Mouse (Mus musculus): ENCODE measurements around the gene Tarbp1. TPM values are rescaled to one million over a fixed set of nuclear protein-coding genes. Genes with fewer than 3 reads are reported as not detected.
"Not testable (repeated sequence)": the region's sequence is repeated elsewhere in the genome, so short reads cannot be mapped to it uniquely, and the experiment has no call there.

Tarbp1 gene
- polyA plus RNA-seq, 1 experiment from 2014 or later = 1.8 TPM

DNA sequence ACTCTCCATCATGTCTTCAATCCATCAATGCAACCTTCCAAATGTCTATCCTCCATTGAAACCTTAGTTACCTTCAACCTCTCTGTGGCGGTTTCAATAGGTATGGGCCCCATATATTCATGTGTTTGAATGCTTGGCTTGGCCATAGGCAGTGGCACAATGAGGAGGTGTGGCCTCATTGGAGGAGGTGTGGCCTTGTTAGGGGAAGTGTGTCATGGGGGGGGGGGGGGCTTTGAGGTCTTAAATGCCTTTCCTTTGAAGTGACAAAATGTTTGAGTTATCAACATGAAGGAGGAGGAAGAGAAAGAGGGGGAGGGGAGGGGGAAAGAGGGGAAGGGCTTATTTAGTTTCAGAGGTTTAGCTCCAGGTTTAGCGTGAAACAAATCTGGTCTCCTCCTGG is 5.5 kb upstream of the Tarbp1 start:
- Histone ChIP-seq H3K4me3 (no peak overlapping the region), H3K27me3 (replicated peaks) (peaks cover 14% of the 10 kb centered on the region), H3K27ac (no peak overlapping the region), H3K4me1 (peaks cover under 1% of the 10 kb centered on the region; the same call in 1 of the 2 replicates), H3K9ac (no peak overlapping the region), H3K9me3 (no peaks in the 10 kb centered on the region), H3K4me2 (no peak overlapping the region), H3K36me3 (replicated peaks) (no peaks in the 10 kb centered on the region)
- ATAC-seq (replicated peaks) = no peak
- WGBS = 91% methylated on average over 2 of the region's 2 CpGs

DNA sequence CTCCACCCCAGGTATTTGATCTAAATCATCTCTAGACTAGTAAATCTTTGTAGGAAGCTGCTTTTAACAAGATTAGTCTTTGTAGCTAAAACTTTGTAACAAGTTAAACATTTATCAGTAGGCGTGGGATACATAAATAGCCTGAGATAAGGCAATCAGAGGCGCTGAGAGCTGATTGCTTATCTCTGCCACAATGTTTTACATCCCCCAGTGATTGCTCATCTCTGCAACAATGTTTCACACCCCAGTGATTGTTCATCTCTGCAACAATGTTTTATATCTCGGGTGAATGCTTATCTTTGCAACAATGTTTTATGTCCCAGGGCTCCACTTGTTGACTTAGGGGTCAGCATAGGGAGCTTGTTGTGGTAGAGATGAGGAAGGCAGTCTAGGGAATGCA is 3.8 kb upstream of the Tarbp1 start:
- Histone ChIP-seq H3K9ac (no peak overlapping the region), H3K27ac (no peak overlapping the region), H3K4me2 (no peak overlapping the region), H3K4me3 (no peak overlapping the region), H3K4me1 (peaks cover 8% of the 10 kb centered on the region), H3K36me3 (replicated peaks) (no peaks in the 10 kb centered on the region), H3K27me3 (replicated peaks) (peaks cover 12% of the 10 kb centered on the region; the same call in 1 of the 2 replicates), H3K9me3 (no peaks in the 10 kb centered on the region)
- WGBS = 66% methylated on average over 3 of the region's 3 CpGs
- no peak for ATAC-seq (replicated peaks)

DNA sequence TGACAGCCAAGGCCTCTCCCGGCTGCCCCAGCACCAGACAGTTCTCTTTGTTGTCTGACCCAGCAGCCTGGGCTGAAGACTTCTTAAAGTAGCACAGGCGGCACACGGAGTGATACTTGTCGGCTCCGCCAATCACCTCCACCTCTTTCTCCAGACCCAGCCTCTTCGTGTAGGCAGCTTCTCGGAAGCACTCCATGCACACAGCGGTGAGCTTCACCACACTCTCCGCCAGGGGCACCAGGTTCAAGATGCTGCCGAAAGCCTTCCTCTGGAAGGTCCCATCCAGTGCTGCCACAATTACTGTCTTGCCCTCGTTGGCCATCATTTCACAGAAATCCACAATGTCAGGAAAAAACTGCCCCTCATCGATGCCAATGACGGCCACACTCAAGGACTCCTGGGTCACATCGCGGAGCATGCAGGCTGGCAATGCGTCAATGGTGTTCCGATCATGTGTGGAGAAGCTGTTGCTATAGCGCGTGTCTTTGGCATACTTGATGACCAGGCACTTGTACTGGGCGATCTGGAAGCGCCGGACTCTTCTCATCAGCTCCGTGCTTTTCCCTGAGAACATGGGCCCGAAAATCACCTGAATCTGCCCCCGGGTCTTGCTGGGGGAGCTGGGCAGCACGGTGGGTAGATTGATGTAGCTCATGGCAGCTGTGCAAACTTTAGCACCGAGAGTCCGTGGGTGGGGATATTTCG is 1.4 kb upstream of the Tarbp1 start:
- not testable (repeated sequence) for H3K9ac ChIP-seq; H3K27ac ChIP-seq; H3K36me3 ChIP-seq (replicated peaks); ATAC-seq (replicated peaks); H3K4me3 ChIP-seq; H3K4me2 ChIP-seq; H3K9me3 ChIP-seq
- 50% methylated on average over 29 of the region's 29 CpGs for WGBS
- peaks cover 10% of the 10 kb centered on the region; the same call in 1 of the 2 replicates for H3K27me3 ChIP-seq (replicated peaks)
- H3K4me1 ChIP-seq = peaks cover 24% of the 10 kb centered on the region

DNA sequence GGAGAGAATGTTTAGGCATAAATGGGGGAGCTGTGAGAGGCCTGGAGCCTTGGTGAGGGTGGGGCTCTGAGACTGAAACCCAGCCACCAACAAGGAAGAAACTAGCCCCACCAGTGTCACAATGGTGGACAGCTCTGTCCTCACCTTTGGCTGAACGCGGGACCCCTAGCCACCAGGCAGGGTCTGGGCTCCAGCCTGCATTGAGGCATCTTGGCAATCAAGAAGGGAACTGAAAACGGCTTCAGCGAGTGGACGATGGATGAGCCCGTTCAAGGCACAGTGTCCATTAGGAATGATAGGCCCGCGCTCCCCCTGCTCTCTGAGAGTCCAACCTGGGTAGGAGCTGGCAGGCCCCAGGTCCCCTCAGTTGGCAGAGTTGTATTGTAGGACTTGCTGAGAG is 873 bp upstream of the Tarbp1 start:
- not testable (repeated sequence) for H3K27ac ChIP-seq; ATAC-seq (replicated peaks); H3K9me3 ChIP-seq; H3K4me2 ChIP-seq; H3K36me3 ChIP-seq (replicated peaks); H3K4me3 ChIP-seq; H3K9ac ChIP-seq
- 47% methylated on average over 8 of the region's 8 CpGs for WGBS
- H3K4me1 ChIP-seq = peaks cover 24% of the 10 kb centered on the region
- H3K27me3 ChIP-seq (replicated peaks) = peaks cover 10% of the 10 kb centered on the region; the same call in 1 of the 2 replicates

DNA sequence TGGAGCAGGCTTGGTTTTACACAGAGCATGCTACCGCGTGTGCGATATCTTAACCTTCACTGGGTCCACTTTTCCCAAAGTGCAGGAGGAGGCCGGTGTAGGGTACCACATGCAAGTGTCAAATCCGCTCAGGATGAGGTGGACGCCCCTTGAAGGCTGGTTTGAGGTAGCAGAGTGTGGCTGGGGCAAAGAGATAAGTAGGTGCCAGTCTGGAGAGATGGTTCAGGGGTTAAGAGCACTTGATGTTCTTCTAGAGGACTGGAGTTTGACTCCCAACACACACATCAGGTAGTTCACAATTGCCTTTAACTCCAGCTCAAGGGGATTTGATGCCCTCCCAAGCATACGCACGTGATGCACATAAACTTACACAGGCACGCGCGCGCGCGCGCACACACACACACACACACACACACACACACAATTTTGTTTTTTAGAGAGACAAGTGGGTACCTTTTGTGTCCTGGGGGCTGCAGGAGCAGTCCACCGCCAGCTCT is 1.0 kb downstream of the Tarbp1 start:
- WGBS = 12% methylated on average over 16 of the region's 16 CpGs
- Histone ChIP-seq H3K36me3 (replicated peaks) (peaks cover 3% of the 10 kb centered on the region; the same call in 1 of the 2 replicates), H3K9me3 (no peaks in the 10 kb centered on the region), H3K9ac (peak overlapping the region; percentile 77), H3K27me3 (replicated peaks) (peaks cover 10% of the 10 kb centered on the region; the same call in 1 of the 2 replicates), H3K4me2 (peak overlapping the region; percentile 70), H3K27ac (peak overlapping the region; percentile 91), H3K4me3 (peak overlapping the region; percentile 97), H3K4me1 (peaks cover 24% of the 10 kb centered on the region)
- peak; percentile 3; the same call in 1 of the 2 replicates for ATAC-seq (replicated peaks)

DNA sequence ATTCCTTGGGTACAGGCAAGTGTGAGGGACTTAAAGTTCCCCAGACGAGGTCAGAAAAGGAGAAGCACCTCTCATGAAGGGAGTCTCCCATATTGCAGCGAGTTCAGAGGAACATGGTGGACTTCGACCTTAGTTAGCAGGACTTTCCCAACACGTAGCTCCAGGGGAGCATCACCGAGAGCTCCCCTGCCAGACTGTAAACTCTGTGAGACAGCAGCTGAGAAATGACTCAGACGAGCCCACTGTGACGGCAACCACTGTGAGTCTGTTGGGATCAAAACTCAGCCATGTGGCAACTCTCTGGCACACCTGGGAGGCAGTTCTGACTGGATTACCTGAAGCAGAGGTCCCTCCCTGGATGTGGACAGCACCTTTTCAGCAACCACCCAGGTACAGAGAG is 10.8 kb downstream of the Tarbp1 start:
- H3K9ac ChIP-seq = no peak overlapping the region
- ATAC-seq (replicated peaks) = no peak
- 92% methylated on average over 7 of the region's 7 CpGs for WGBS
- no peak overlapping the region for H3K27ac ChIP-seq
- H3K4me2 ChIP-seq = no peak overlapping the region
- H3K27me3 ChIP-seq (replicated peaks) = no peaks in the 10 kb centered on the region
- H3K4me3 ChIP-seq = no peak overlapping the region
- H3K4me1 ChIP-seq = no peaks in the 10 kb centered on the region
- no peaks in the 10 kb centered on the region for H3K9me3 ChIP-seq
- H3K36me3 ChIP-seq (replicated peaks) = peaks cover 7% of the 10 kb centered on the region; the same call in 1 of the 2 replicates

DNA sequence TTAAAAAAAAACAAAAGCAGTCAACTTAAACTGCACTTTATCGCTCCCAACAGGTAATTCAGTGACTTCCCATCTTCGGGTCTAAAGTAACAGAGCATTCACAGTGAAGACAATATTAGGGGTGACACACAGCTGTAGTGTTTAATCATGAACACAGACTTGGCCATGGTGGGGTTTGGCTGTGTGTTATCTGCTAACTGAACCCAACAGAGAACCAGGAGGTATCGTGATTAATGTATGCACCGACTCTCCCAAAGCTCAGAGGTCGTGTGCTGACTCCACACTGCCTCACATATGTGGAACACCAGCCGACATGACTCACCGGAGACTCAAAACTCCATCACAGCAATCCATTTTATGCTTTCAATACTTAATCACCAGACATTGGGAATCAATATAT is 13.1 kb downstream of the Tarbp1 start:
- no peak for ATAC-seq (replicated peaks)
- H3K4me3 ChIP-seq = no peak overlapping the region
- H3K9ac ChIP-seq = no peak overlapping the region
- 82% methylated on average over 7 of the region's 7 CpGs for WGBS
- H3K9me3 ChIP-seq = no peaks in the 10 kb centered on the region
- no peaks in the 10 kb centered on the region for H3K27me3 ChIP-seq (replicated peaks)
- H3K27ac ChIP-seq = no peak overlapping the region
- peaks cover 9% of the 10 kb centered on the region; the same call in 1 of the 2 replicates for H3K36me3 ChIP-seq (replicated peaks)
- H3K4me2 ChIP-seq = no peak overlapping the region
- no peaks in the 10 kb centered on the region for H3K4me1 ChIP-seq

DNA sequence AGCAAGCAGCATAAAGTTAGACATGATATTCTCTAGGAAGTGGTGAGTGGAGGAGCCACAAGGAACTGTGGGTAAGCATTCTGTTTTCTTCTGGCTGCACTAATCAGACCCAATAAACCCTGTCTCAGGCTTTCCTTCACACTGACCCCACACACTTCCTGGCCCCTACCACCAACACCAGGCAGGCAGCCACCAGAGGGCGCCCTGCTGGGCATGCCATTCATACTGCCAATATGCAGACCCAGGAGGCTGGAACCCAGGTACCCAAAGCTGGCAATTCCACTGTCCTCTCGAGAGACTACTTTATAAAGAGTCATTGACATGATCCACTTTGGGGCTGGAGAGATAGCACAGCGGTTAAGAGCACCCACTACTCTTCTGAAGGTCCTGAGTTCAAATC is 14.6 kb downstream of the Tarbp1 start:
- 57% methylated on average over 3 of the region's 3 CpGs for WGBS
- Histone ChIP-seq H3K27me3 (replicated peaks) (no peaks in the 10 kb centered on the region), H3K4me2 (no peak overlapping the region), H3K9ac (no peak overlapping the region), H3K4me3 (no peak overlapping the region), H3K4me1 (no peaks in the 10 kb centered on the region), H3K9me3 (no peaks in the 10 kb centered on the region), H3K27ac (no peak overlapping the region), H3K36me3 (replicated peaks) (peaks cover 7% of the 10 kb centered on the region; the same call in 1 of the 2 replicates)
- ATAC-seq (replicated peaks) = no peak

DNA sequence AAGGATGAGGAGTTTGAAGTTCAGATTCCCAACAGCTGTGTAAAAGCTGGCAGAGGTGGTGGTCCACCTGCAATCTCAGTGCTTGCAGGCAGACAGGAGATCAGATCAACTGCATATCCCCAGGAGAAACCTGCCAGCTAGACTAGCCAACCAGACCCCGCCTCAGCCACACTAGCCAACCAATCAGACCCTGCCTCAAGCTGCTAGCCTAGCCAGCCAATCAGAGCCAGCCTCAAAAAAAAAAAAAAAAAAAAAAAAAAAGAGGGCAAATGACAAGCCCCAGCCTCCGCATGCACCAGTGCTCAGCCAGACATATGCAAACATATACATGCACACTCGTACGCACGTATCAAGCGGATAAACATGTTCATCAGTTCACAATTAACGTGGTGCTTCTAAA is 19.5 kb downstream of the Tarbp1 start:
- no peak overlapping the region for H3K4me3 ChIP-seq
- H3K27me3 ChIP-seq (replicated peaks) = no peaks in the 10 kb centered on the region
- peaks cover 35% of the 10 kb centered on the region for H3K36me3 ChIP-seq (replicated peaks)
- no peaks in the 10 kb centered on the region for H3K4me1 ChIP-seq
- WGBS = 70% methylated on average over 7 of the region's 7 CpGs
- no peak overlapping the region for H3K4me2 ChIP-seq
- H3K9ac ChIP-seq = no peak overlapping the region
- ATAC-seq (replicated peaks) = no peak
- H3K9me3 ChIP-seq = no peaks in the 10 kb centered on the region
- H3K27ac ChIP-seq = no peak overlapping the region

DNA sequence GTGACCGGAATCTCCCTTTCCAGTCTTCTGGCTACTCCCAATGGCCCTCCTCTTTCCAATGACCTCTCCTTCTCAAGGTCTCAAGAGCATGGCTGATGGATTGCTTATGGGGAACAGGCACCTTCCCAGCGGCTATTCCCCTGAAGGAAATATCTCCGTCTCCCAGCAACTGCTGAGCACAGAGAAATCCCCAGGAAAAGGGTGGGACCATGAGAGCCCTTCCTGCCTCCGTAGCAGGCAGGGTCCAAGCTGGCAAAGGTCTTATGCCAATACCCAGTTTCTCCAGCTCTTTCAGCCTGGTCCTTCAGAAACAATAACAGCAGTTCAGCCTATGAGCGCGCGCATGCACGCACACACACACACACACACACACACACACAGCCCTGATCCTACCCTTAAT is 23.7 kb downstream of the Tarbp1 start:
- Histone ChIP-seq H3K27me3 (replicated peaks) (no peaks in the 10 kb centered on the region), H3K4me2 (no peak overlapping the region), H3K9ac (no peak overlapping the region), H3K27ac (no peak overlapping the region), H3K9me3 (no peaks in the 10 kb centered on the region), H3K4me1 (no peaks in the 10 kb centered on the region), H3K4me3 (no peak overlapping the region), H3K36me3 (replicated peaks) (peaks cover 49% of the 10 kb centered on the region)
- WGBS = 89% methylated on average over 8 of the region's 8 CpGs
- no peak for ATAC-seq (replicated peaks)

DNA sequence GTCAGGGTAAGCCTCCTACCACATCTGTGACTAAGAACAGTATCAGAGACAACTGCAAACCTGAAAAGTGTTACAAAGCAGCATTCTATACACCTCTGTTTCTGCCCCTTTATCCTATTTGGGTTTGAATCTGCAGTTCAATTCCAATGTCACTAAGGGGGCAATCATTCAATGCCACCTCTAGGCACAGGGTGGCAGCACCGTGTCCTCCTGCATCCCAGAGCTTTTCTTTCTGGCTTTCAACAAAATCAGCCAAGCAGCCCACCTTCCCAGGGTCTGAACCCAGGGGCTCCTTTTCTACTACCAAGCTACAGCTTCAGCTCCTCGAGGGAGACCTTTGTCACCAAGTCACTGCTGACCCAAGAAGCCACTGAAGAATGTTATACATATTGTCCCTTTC is 35.9 kb downstream of the Tarbp1 start:
- Histone ChIP-seq H3K4me2 (no peak overlapping the region), H3K4me3 (no peak overlapping the region), H3K27me3 (replicated peaks) (no peaks in the 10 kb centered on the region), H3K27ac (no peak overlapping the region), H3K9ac (no peak overlapping the region), H3K36me3 (replicated peaks) (peaks cover 9% of the 10 kb centered on the region; the same call in 1 of the 2 replicates), H3K4me1 (no peaks in the 10 kb centered on the region), H3K9me3 (no peaks in the 10 kb centered on the region)
- WGBS = 60% methylated on average over 2 of the region's 2 CpGs
- ATAC-seq (replicated peaks) = no peak

DNA sequence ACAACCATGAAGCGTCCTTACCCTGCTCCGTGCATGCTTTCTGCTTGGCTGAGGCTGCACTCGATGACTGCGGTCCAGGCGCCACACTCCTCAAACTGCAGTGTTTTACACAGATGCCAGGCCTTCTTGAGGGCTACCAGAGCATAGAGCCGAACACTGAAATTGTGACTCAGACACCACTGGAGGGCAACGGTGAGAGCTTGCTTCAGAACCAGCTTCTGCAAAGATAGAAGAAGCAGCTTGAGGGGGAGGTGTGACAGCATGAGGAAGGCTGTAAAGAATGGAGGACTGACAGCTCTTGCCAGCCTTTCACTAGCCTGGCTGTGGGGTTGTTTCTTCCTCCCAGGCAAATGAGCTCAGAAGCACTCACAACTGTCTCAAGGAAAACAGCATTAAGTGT is 41.0 kb downstream of the Tarbp1 start:
- no peak overlapping the region for H3K9ac ChIP-seq
- peaks cover 18% of the 10 kb centered on the region; the same call in 1 of the 2 replicates for H3K36me3 ChIP-seq (replicated peaks)
- no peak for ATAC-seq (replicated peaks)

DNA sequence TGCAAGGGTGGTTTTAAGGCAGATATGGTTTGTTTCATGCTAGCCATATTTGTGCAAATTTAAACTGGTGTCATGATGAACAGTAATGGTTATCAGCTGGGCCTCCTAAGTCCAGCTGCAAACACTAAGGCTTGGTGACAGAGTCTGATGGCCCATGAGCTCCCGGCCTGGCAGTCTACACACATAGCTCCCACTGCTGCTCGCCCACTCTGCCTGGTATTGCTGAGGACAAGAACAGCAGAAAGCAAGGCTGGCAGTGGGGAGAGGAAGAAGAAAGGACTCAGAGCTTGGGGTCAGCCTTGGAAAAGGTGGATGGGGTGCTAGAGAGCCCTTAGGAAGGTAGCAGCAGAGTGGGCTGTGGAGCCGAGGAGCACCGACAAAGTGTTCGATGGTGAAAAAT is 45.2 kb downstream of the Tarbp1 start:
- Histone ChIP-seq H3K4me1 (no peaks in the 10 kb centered on the region), H3K27me3 (replicated peaks) (no peaks in the 10 kb centered on the region), H3K9ac (no peak overlapping the region), H3K36me3 (replicated peaks) (peaks cover 42% of the 10 kb centered on the region), H3K4me2 (no peak overlapping the region), H3K4me3 (no peak overlapping the region), H3K9me3 (no peaks in the 10 kb centered on the region), H3K27ac (no peak overlapping the region)
- WGBS = 95% methylated on average over 5 of the region's 5 CpGs
- no peak for ATAC-seq (replicated peaks)

More for the DNA sequence above, 41.0 kb downstream of the Tarbp1 start:
- Histone ChIP-seq H3K4me2 (no peak overlapping the region), H3K27ac (no peak overlapping the region), H3K9me3 (no peaks in the 10 kb centered on the region), H3K4me1 (no peaks in the 10 kb centered on the region), H3K27me3 (replicated peaks) (no peaks in the 10 kb centered on the region), H3K4me3 (no peak overlapping the region)
- WGBS = 85% methylated on average over 7 of the region's 7 CpGs
